Mouse (Mus musculus) MEL (cell line): Measurements from ENCODE around the gene Itgb2l. TPM values are rescaled to one million over a fixed set of nuclear protein-coding genes. Genes with fewer than 3 reads are reported as not detected.

Experiments
- DNase-seq: peaks from one replicate; pipeline ENCODE4 v3.0.0; 2011; ENCODE audit warnings: low read depth, low spot score
- H3K27ac ChIP-seq: 2 replicates; pipeline ENCODE4 v1.5.1; 2012; ENCODE audit warnings: low read depth, mild to moderate bottlenecking, control low read depth, low read length, moderate library complexity; ENCODE audit not compliant: control insufficient read depth
- H3K27me3 ChIP-seq, 2 experiments: fragments of 150-350 bp in 1 of 2; sonication (generic) in 1 of 2; 2 replicates each; pipeline ENCODE4 v1.6.1; 2012; ENCODE audit warnings: low read length in 2 of 2, mild to moderate bottlenecking in 2 of 2, improper control_type of control experiment in 1 of 2, moderate library complexity in 1 of 2; ENCODE audit not compliant: insufficient read depth in 2 of 2, control insufficient read depth in 1 of 2
- H3K36me3 ChIP-seq, 2 experiments: 2 replicates each; pipeline ENCODE4 v1.6.1; 2012 to 2014; ENCODE audit warnings: low read length in 2 of 2, improper control_type of control experiment in 1 of 2, inconsistent platforms in 1 of 2, mild to moderate bottlenecking in 1 of 2; ENCODE audit not compliant: insufficient read depth in 2 of 2, control insufficient read depth in 1 of 2
- H3K4me1 ChIP-seq, 2 experiments: fragments of 150-350 bp in 1 of 2; sonication (generic) in 1 of 2; 2 replicates each; pipeline ENCODE4 v1.6.1; 2012; ENCODE audit warnings: low read length in 2 of 2, improper control_type of control experiment in 1 of 2, mild to moderate bottlenecking in 1 of 2; ENCODE audit not compliant: insufficient read depth in 2 of 2, control insufficient read depth in 1 of 2
- H3K4me3 ChIP-seq, 2 experiments: fragments of 150-350 bp in 1 of 2; sonication (generic) in 1 of 2; 2 replicates each; pipeline ENCODE4 v1.5.1; 2012; ENCODE audit warnings: low read depth in 2 of 2, low read length in 2 of 2, mild to moderate bottlenecking in 2 of 2, moderate library complexity in 2 of 2, control low read depth in 1 of 2, improper control_type of control experiment in 1 of 2; ENCODE audit not compliant: control insufficient read depth in 1 of 2, insufficient read depth in 1 of 2
- H3K79me2 ChIP-seq: 2 replicates; pipeline ENCODE4 v1.6.1; 2012; ENCODE audit warnings: mild to moderate bottlenecking, low read length, moderate library complexity; ENCODE audit not compliant: control insufficient read depth, poor library complexity, insufficient read depth
- H3K9ac ChIP-seq: 2 replicates; pipeline ENCODE4 v1.6.1; 2012; ENCODE audit warnings: low read depth, mild to moderate bottlenecking, control low read depth, low read length, moderate library complexity; ENCODE audit not compliant: control insufficient read depth, poor library complexity, severe bottlenecking
- H3K9me3 ChIP-seq: fragments of 150-350 bp; sonication (generic); replicated peaks from 2 replicates; pipeline ENCODE4 v1.6.1; 2012; ENCODE audit warnings: mild to moderate bottlenecking, low read length, improper control_type of control experiment, moderate library complexity; ENCODE audit not compliant: insufficient read depth
- BHLHE40 ChIP-seq: IDR thresholded peaks from 2 replicates; pipeline ENCODE4 v1.6.1; 2012; ENCODE audit warnings: low read depth, mild to moderate bottlenecking, inconsistent platforms, low read length, improper control_type of control experiment, borderline replicate concordance
- CHD2 ChIP-seq: IDR thresholded peaks from 2 replicates; pipeline ENCODE4 v1.6.1; 2011; ENCODE audit warnings: low read length, improper control_type of control experiment
- CTCF ChIP-seq, 3 experiments: IDR thresholded peaks in 2 of 3; conservative IDR thresholded peaks in 1 of 3; 2 replicates each; pipeline ENCODE4 v1.5.1; 2011 to 2012; ENCODE audit warnings: low read length in 3 of 3, low read depth in 2 of 3, mild to moderate bottlenecking in 2 of 3, improper control_type of control experiment in 1 of 3, inconsistent platforms in 1 of 3, mixed read lengths in 1 of 3, moderate library complexity in 1 of 3; ENCODE audit not compliant: control insufficient read depth in 1 of 3, insufficient read depth in 1 of 3, poor library complexity in 1 of 3, severe bottlenecking in 1 of 3
- E2F4 ChIP-seq: IDR thresholded peaks from 2 replicates; pipeline ENCODE4 v1.6.1; 2011; ENCODE audit warnings: low read depth, low read length, improper control_type of control experiment, borderline replicate concordance
- ELF1 ChIP-seq: IDR thresholded peaks from 2 replicates; pipeline ENCODE4 v1.6.1; 2014; ENCODE audit warnings: low read depth, mild to moderate bottlenecking, inconsistent platforms, low read length, improper control_type of control experiment, moderate library complexity
- EP300 ChIP-seq, 2 experiments: IDR thresholded peaks; 2 replicates each; pipeline ENCODE4 v1.6.1; 2011; ENCODE audit warnings: improper control_type of control experiment in 2 of 2, low read length in 2 of 2, low read depth in 1 of 2, mild to moderate bottlenecking in 1 of 2
- GABPA ChIP-seq: IDR thresholded peaks from 2 replicates; pipeline ENCODE4 v1.6.1; 2012; ENCODE audit warnings: low read depth, mild to moderate bottlenecking, inconsistent platforms, low read length, improper control_type of control experiment, moderate library complexity
- GATA1 ChIP-seq: IDR thresholded peaks from 2 replicates; pipeline ENCODE4 v1.6.1; 2011; ENCODE audit warnings: low read depth, low read length, improper control_type of control experiment
- HCFC1 ChIP-seq: IDR thresholded peaks from 2 replicates; pipeline ENCODE4 v1.6.1; 2012; ENCODE audit warnings: low read depth, mild to moderate bottlenecking, inconsistent platforms, low read length, improper control_type of control experiment, moderate library complexity
- JUND ChIP-seq: IDR thresholded peaks from 2 replicates; pipeline ENCODE4 v1.6.1; 2011; ENCODE audit warnings: low read depth, mild to moderate bottlenecking, improper control_type of control experiment, low read length
- KAT2A ChIP-seq: conservative IDR thresholded peaks from 2 replicates; pipeline ENCODE4 v1.6.1; 2012; ENCODE audit warnings: low read depth, low read length, improper control_type of control experiment, inconsistent platforms
- MAX ChIP-seq: IDR thresholded peaks from 2 replicates; pipeline ENCODE4 v1.6.1; 2011; ENCODE audit warnings: low read length, improper control_type of control experiment
- MXI1 ChIP-seq: IDR thresholded peaks from 2 replicates; pipeline ENCODE4 v1.6.1; 2011; ENCODE audit warnings: mild to moderate bottlenecking, low read depth, low read length, improper control_type of control experiment
- MYC ChIP-seq: IDR thresholded peaks from 2 replicates; pipeline ENCODE4 v1.6.1; 2011; ENCODE audit warnings: low read depth, mild to moderate bottlenecking, low read length, improper control_type of control experiment, moderate library complexity
- NRF1 ChIP-seq: IDR thresholded peaks from 2 replicates; pipeline ENCODE4 v1.6.1; 2014; ENCODE audit warnings: low read depth, mild to moderate bottlenecking, inconsistent platforms, low read length, improper control_type of control experiment, moderate library complexity; ENCODE audit not compliant: poor library complexity, insufficient read depth, severe bottlenecking
- POLR2AphosphoS2 ChIP-seq: IDR thresholded peaks from 2 replicates; pipeline ENCODE4 v1.6.1; 2011; ENCODE audit warnings: low read length, improper control_type of control experiment
- POLR2AphosphoS5 ChIP-seq: IDR thresholded peaks from 2 replicates; pipeline ENCODE4 v1.6.1; 2012; ENCODE audit warnings: low read depth, borderline replicate concordance, mild to moderate bottlenecking, inconsistent platforms, low read length, moderate library complexity, mixed read lengths
- RCOR1 ChIP-seq: IDR thresholded peaks from 2 replicates; pipeline ENCODE4 v1.6.1; 2012; ENCODE audit warnings: low read depth, mild to moderate bottlenecking, inconsistent platforms, low read length, improper control_type of control experiment
- TBP ChIP-seq: IDR thresholded peaks from 2 replicates; pipeline ENCODE4 v1.8.0; 2011; ENCODE audit warnings: low read depth, low read length, improper control_type of control experiment
- USF1 ChIP-seq: IDR thresholded peaks from 2 replicates; pipeline ENCODE4 v1.6.1; 2014; ENCODE audit warnings: low read depth, mild to moderate bottlenecking, inconsistent platforms, low read length, improper control_type of control experiment, moderate library complexity
- USF2 ChIP-seq, 2 experiments: IDR thresholded peaks; 2 replicates each; pipeline ENCODE4 v1.6.1; 2011 to 2012; ENCODE audit warnings: improper control_type of control experiment in 2 of 2, low read length in 2 of 2, borderline replicate concordance in 1 of 2, inconsistent platforms in 1 of 2, low read depth in 1 of 2, mild to moderate bottlenecking in 1 of 2; ENCODE audit not compliant: insufficient read depth in 1 of 2
- ZMIZ1 ChIP-seq: IDR thresholded peaks from 2 replicates; pipeline ENCODE4 v1.6.1; 2012; ENCODE audit warnings: low read depth, mild to moderate bottlenecking, inconsistent platforms, low read length, improper control_type of control experiment, moderate library complexity
- ZNF384 ChIP-seq: IDR thresholded peaks from 2 replicates; pipeline ENCODE4 v1.6.1; 2012; ENCODE audit warnings: low read depth, mild to moderate bottlenecking, inconsistent platforms, low read length, improper control_type of control experiment
- polyA plus RNA-seq, 2 experiments: library from polyadenylated mRNA; stranded (reverse) in 1 of 2; unstranded in 1 of 2; fragments of >175 nt in 1 of 2; fragments of >200 nt in 1 of 2; gene quantifications; 2 replicates each; pipeline versions ENCODE4 v1.2.1 to v1.2.4; 2012; ENCODE audit warnings: low replicate concordance in 2 of 2, low read depth in 1 of 2; ENCODE audit not compliant: insufficient read length in 2 of 2, insufficient read depth in 1 of 2, missing spikeins in 1 of 2
- total RNA-seq: library from RNA; depleted of rRNA; stranded (reverse); fragments of 300-350 nt; gene quantifications from 2 replicates; pipeline ENCODE4 v1.2.3, GENCODE M21; 2012

The Itgb2l gene
- total and polyA plus RNA-seq, 3 experiments: not detected

DNA sequence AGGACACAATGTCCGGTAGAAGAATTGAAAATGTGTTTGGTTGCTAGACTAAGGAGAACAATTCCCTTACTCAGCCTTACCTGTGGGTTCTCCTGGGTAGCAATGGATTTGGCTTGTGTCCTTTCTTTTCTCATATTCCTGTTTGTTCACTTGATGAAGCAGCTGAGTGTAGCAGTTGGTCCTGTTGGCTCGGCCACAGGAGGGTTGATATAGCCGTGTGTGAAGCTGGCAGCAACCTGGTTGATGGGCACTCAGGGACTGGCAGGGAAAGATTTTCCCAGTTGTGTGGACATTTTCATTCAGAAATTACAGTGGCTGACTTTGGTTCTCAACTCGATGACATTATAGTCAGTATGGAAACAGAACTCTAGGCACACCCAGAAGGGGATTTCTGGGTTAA is 38.4 kb upstream of the Itgb2l start:
- Histone ChIP-seq H3K27ac (no peak overlapping the region), H3K79me2 (no peaks in the 10 kb centered on the region), H3K4me3 (no peak overlapping the region), H3K4me1 (no peaks in the 10 kb centered on the region), H3K27me3 (no peaks in the 10 kb centered on the region), H3K9ac (no peak overlapping the region), H3K36me3 (no peaks in the 10 kb centered on the region), H3K9me3 (no peaks in the 10 kb centered on the region)
- TF ChIP-seq RCOR1 (no peak), NRF1 (no peak), HCFC1 (no peak), USF2 (IDR thresholded peaks at IDR 0.05; ENCODE audit: borderline replicate concordance in 1 of 2, insufficient read depth in 1 of 2, low read depth in 1 of 2, low read length in 2 of 2) (no peak), GATA1 (no peak), GABPA (no peak), POLR2AphosphoS2 (no peak), CHD2 (no peak), JUND (no peak)
- DNase-seq: no peak

DNA sequence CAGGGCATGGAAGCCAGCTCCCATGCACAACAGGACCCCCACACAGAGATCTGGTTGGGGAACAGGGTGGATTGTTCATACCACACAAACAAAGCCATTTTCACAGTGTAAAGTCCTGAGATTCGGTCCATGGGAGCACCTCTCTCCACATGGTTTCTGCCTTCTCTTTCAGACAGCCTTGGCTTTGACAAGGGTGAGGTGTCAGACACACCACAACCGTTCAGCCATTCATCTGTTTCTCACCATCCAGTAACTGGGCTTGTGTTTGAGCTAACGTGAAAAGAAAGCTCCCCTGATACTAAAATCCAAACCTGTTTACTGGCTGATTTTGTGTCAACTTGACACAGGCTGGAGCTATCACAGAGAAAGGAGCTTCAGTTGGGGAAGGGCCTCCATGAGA is 30.8 kb upstream of the Itgb2l start:
- H3K27ac ChIP-seq: no peak overlapping the region
- no peak for TF ChIP-seq JUND
- no peak for TF ChIP-seq ELF1
- no peak for TF ChIP-seq MAX
- TF ChIP-seq USF2 (IDR thresholded peaks at IDR 0.05; ENCODE audit: borderline replicate concordance in 1 of 2, insufficient read depth in 1 of 2, low read depth in 1 of 2, low read length in 2 of 2): no peak
- TF ChIP-seq E2F4: no peak
- no peak for TF ChIP-seq MYC
- TF ChIP-seq BHLHE40: no peak
- TF ChIP-seq MXI1: no peak
- no peak for TF ChIP-seq ZMIZ1
- no peak for TF ChIP-seq ZNF384
- no peak for TF ChIP-seq POLR2AphosphoS5
- no peak for TF ChIP-seq TBP
- TF ChIP-seq CHD2: no peak
- TF ChIP-seq USF1: no peak
- no peak for TF ChIP-seq CTCF (IDR thresholded peaks at IDR 0.05 in 2 of 3, conservative IDR thresholded peaks at IDR 0.05 in 1 of 3; ENCODE audit: control insufficient read depth in 1 of 3, insufficient read depth in 1 of 3, low read depth in 2 of 3, low read length in 3 of 3, poor library complexity in 1 of 3, severe bottlenecking in 1 of 3)
- TF ChIP-seq POLR2AphosphoS2: no peak
- TF ChIP-seq EP300 (IDR thresholded peaks at IDR 0.05; ENCODE audit: low read depth in 1 of 2, low read length in 2 of 2): no peak
- no peak for TF ChIP-seq KAT2A
- TF ChIP-seq, all 39 proteins: peak for 0
- H3K9me3 ChIP-seq: no peaks in the 10 kb centered on the region
- no peak overlapping the region for H3K4me3 ChIP-seq
- no peaks in the 10 kb centered on the region for H3K36me3 ChIP-seq
- no peaks in the 10 kb centered on the region for H3K4me1 ChIP-seq
- H3K79me2 ChIP-seq: no peaks in the 10 kb centered on the region
- H3K27me3 ChIP-seq: no peaks in the 10 kb centered on the region
- H3K9ac ChIP-seq: no peak overlapping the region
- DNase-seq: no peak
